Mouse (Mus musculus): ENCODE measurements around the gene Ccdc33.

GRCm38 (mm10) chr9:58086861-58087260, 31.8 kb downstream of the Ccdc33 start:
- TF ChIP-seq CTCF (IDR thresholded peaks at IDR 0.05; ENCODE audit: low read depth) (no peak), EP300 (IDR thresholded peaks at IDR 0.05; ENCODE audit: low read depth) (no peak)

All from liver, embryonic 14.5 days (tissue).